Mouse (Mus musculus) heart, adult 2 months (tissue): Measurements from ENCODE around the gene Mrpl53. TPM values are rescaled to one million over a fixed set of nuclear protein-coding genes. Genes with fewer than 3 reads are reported as not detected.
A peak's percentile ranks its signal among the peaks of the same experiment; 100 is the strongest.

Experiments
- DNase-seq, 2 experiments: peaks; one replicate each; pipeline ENCODE4 v3.0.0; 2021
- H3K27ac ChIP-seq: fragments of 200-600 bp; 2 replicates; pipeline ENCODE4 v1.8.1; 2022
- H3K27me3 ChIP-seq: fragments of 200-500 bp; 2 replicates; pipeline ENCODE4 v1.6.1; 2012; ENCODE audit warnings: mild to moderate bottlenecking, low read length, inconsistent platforms, mixed read lengths; ENCODE audit not compliant: control insufficient read depth, insufficient read depth
- H3K36me3 ChIP-seq: fragments of 200-500 bp; 2 replicates; pipeline ENCODE4 v1.6.1; 2012; ENCODE audit warnings: low read length, inconsistent platforms; ENCODE audit not compliant: control insufficient read depth, insufficient read depth
- H3K4me1 ChIP-seq: fragments of 200-500 bp; 2 replicates; pipeline ENCODE4 v1.6.1; 2011; ENCODE audit warnings: low read length; ENCODE audit not compliant: control insufficient read depth, insufficient read depth
- H3K4me3 ChIP-seq: fragments of 200-600 bp; 2 replicates; pipeline ENCODE4 v1.8.1; 2022
- H3K79me2 ChIP-seq: fragments of 200-500 bp; replicated peaks from 2 replicates; pipeline ENCODE4 v1.6.1; 2012; ENCODE audit warnings: mild to moderate bottlenecking, inconsistent platforms, low read length, moderate library complexity, mixed read lengths; ENCODE audit not compliant: control insufficient read depth, insufficient read depth
- H3K9ac ChIP-seq: fragments of 200-500 bp; 2 replicates; pipeline ENCODE4 v1.6.1; 2012; ENCODE audit warnings: low read depth, mild to moderate bottlenecking, control low read depth, inconsistent platforms, low read length, mixed read lengths
- CTCF ChIP-seq: fragments of 200-600 bp; IDR thresholded peaks from 2 replicates; pipeline ENCODE4 v1.8.1; 2022; ENCODE audit warnings: antibody characterized with exemption, mild to moderate bottlenecking, moderate library complexity
- EP300 ChIP-seq: fragments of 200-500 bp; IDR thresholded peaks from 2 replicates; pipeline ENCODE4 v1.6.1; 2011; ENCODE audit warnings: low read depth, low read length, control low read depth; ENCODE audit not compliant: insufficient read depth
- POLR2A ChIP-seq: fragments of 200-500 bp; IDR thresholded peaks from 2 replicates; pipeline ENCODE4 v1.6.1; 2011; ENCODE audit warnings: mild to moderate bottlenecking, low read depth, low read length, control low read depth; ENCODE audit not compliant: insufficient read depth
- WGBS: fragments of 180-500 bp; shearing (Covaris S2); methylation state at CpG from one replicate; pipeline ENCODE4 v1.1.7; 2018; 5-methylcytosine and 5-hydroxymethylcytosine counted together
- intact Hi-C: fragments of 180-260 bp; cut with DNase I; formaldehyde crosslinking; loops from one replicate; pipeline ENCODE4 v1.15.1; 2025
- polyA plus RNA-seq: library from polyadenylated mRNA; depleted of rRNA; stranded (reverse); fragments of >200 nt; gene quantifications from 2 replicates; pipeline ENCODE4 v1.2.3, GENCODE M21; 2012
- total RNA-seq, 2 experiments: library from RNA; stranded (reverse); gene quantifications; 2 replicates each; pipeline ENCODE4 v1.2.3; 2021

The Mrpl53 gene
- total and polyA plus RNA-seq, 3 experiments: 113 to 131 (median 129) TPM

- H3K4me1 ChIP-seq: peaks cover 5% of the 10 kb centered on the region; the same call in 1 of the 2 replicates
- H3K27ac ChIP-seq: peak overlapping the region; percentile 89
- 2% methylated on average over 26 of the region's 26 CpGs for WGBS
- DNase-seq: peak; percentile 82
- H3K27me3 ChIP-seq: no peaks in the 10 kb centered on the region
- TF ChIP-seq EP300 (no peak), CTCF (no peak), POLR2A (no peak; the same call in 1 of the 2 replicates)
- intact Hi-C loops: no loop called here
- no peaks in the 10 kb centered on the region for H3K36me3 ChIP-seq
- H3K79me2 ChIP-seq: no peaks in the 10 kb centered on the region
- H3K9ac ChIP-seq: peak overlapping the region; percentile 79
- H3K4me3 ChIP-seq: peak overlapping the region; percentile 63
These were observed 28.2 kb downstream of the Mrpl53 start for GRCm38 (mm10) chr6:83136881-83137575.

- no peaks in the 10 kb centered on the region for H3K36me3 ChIP-seq
- H3K27ac ChIP-seq: peak overlapping the region; percentile 89
- H3K9ac ChIP-seq: peak overlapping the region; percentile 79
- no peaks in the 10 kb centered on the region for H3K79me2 ChIP-seq
- peak; percentile 89 to 90 for DNase-seq
- H3K4me1 ChIP-seq: peaks cover 5% of the 10 kb centered on the region; the same call in 1 of the 2 replicates
- intact Hi-C loops: no loop called here
- TF ChIP-seq CTCF: no peak
- peak; percentile 83 for TF ChIP-seq POLR2A
- peak; percentile 63; the same call in 1 of the 2 replicates for TF ChIP-seq EP300
- no peaks in the 10 kb centered on the region for H3K27me3 ChIP-seq
- H3K4me3 ChIP-seq: peak overlapping the region; percentile 63
- 4% methylated on average over 12 of the region's 12 CpGs for WGBS
These were observed 28.7 kb downstream of the Mrpl53 start for GRCm38 (mm10) chr6:83137576-83137950.

- DNase-seq: peak in 1 of 2 experiments; percentile 43
These were observed 29.2 kb downstream of the Mrpl53 start for GRCm38 (mm10) chr6:83138056-83138455.

GRCm38 (mm10) chr6:83140044-83140443 lies 31.2 kb downstream of the Mrpl53 start:
- Histone ChIP-seq H3K27me3 (no peaks in the 10 kb centered on the region), H3K36me3 (no peaks in the 10 kb centered on the region), H3K27ac (no peak overlapping the region), H3K9ac (no peak overlapping the region), H3K4me1 (peaks cover 7% of the 10 kb centered on the region; the same call in 1 of the 2 replicates), H3K4me3 (no peak overlapping the region), H3K79me2 (no peaks in the 10 kb centered on the region)
- no peak for TF ChIP-seq CTCF
- TF ChIP-seq POLR2A: no peak
- no peak for TF ChIP-seq EP300
- no peak for DNase-seq
- WGBS: 86% methylated on average over 8 of the region's 8 CpGs
- intact Hi-C loops: loop anchor here (2.0 kb wide), 1 partner anchor 19 kb away; no protein-coding TSS in a partner anchor

More at GRCm38 (mm10) chr6:83138056-83138455, 29.2 kb downstream of the Mrpl53 start:
- H3K79me2 ChIP-seq: no peaks in the 10 kb centered on the region
- peak overlapping the region; percentile 89 for H3K27ac ChIP-seq
- no peaks in the 10 kb centered on the region for H3K27me3 ChIP-seq
- no peaks in the 10 kb centered on the region for H3K36me3 ChIP-seq
- H3K4me3 ChIP-seq: peak overlapping the region; percentile 63
- peak overlapping the region; percentile 79 for H3K9ac ChIP-seq
- no peak for TF ChIP-seq EP300
- TF ChIP-seq POLR2A: no peak
- no peak for TF ChIP-seq CTCF
- H3K4me1 ChIP-seq: peaks cover 7% of the 10 kb centered on the region; the same call in 1 of the 2 replicates
- intact Hi-C loops: no loop called here
- WGBS: 5% methylated on average over 11 of the region's 11 CpGs

GRCm38 (mm10) chr6:83141636-83142035 lies 32.8 kb downstream of the Mrpl53 start:
- peak overlapping the region; percentile 47; the same call in 1 of the 2 replicates for H3K4me3 ChIP-seq
- H3K27me3 ChIP-seq: no peaks in the 10 kb centered on the region
- WGBS: 40% methylated on average over 4 of the region's 4 CpGs
- H3K9ac ChIP-seq: no peak overlapping the region
- H3K79me2 ChIP-seq: no peaks in the 10 kb centered on the region
- intact Hi-C loops: loop anchor here (2.0 kb wide), 1 partner anchor 17 kb away; no protein-coding TSS in a partner anchor
- H3K4me1 ChIP-seq: peaks cover 2% of the 10 kb centered on the region; the same call in 1 of the 2 replicates
- peak overlapping the region; percentile 49; the same call in 1 of the 2 replicates for H3K27ac ChIP-seq
- no peak for DNase-seq
- TF ChIP-seq CTCF (no peak), POLR2A (0 out of 2 replicates have a peak, but pooled peaks have one; percentile 16)
- no peaks in the 10 kb centered on the region for H3K36me3 ChIP-seq

- peak overlapping the region; percentile 47 for H3K4me3 ChIP-seq
- no peaks in the 10 kb centered on the region for H3K79me2 ChIP-seq
- intact Hi-C loops: no loop called here
- no peak for TF ChIP-seq CTCF
- peak; percentile 48 for TF ChIP-seq POLR2A
- H3K36me3 ChIP-seq: no peaks in the 10 kb centered on the region
- DNase-seq: peak; percentile 38 to 50
- peak overlapping the region; percentile 50; the same call in 1 of the 2 replicates for H3K9ac ChIP-seq
- WGBS: 6% methylated on average over 41 of the region's 41 CpGs
- peaks cover 2% of the 10 kb centered on the region; the same call in 1 of the 2 replicates for H3K4me1 ChIP-seq
- no peaks in the 10 kb centered on the region for H3K27me3 ChIP-seq
- peak overlapping the region; percentile 49 for H3K27ac ChIP-seq
These were observed 33.4 kb downstream of the Mrpl53 start for GRCm38 (mm10) chr6:83142211-83142731.
